Mouse (Mus musculus): Measurements from ENCODE around the gene Naa80.
A peak's percentile ranks its signal among the peaks of the same experiment; 100 is the strongest.

Gene Naa80

GRCm38 (mm10) chr9:107618778-107619545 is 40.3 kb downstream of the Naa80 start:
- DNase-seq (ENCODE audit: low spot score), result no peak

- no peak for DNase-seq (ENCODE audit: low spot score)
Observed at GRCm38 (mm10) chr9:107619546-107619879, 40.8 kb downstream of the Naa80 start.

- DNase-seq (ENCODE audit: low spot score), result no peak
Observed at GRCm38 (mm10) chr9:107620954-107621353, 42.3 kb downstream of the Naa80 start.

- no peak for DNase-seq (ENCODE audit: low spot score)
Observed at GRCm38 (mm10) chr9:107624539-107624938, 45.9 kb downstream of the Naa80 start.

GRCm38 (mm10) chr9:107624951-107625350 is 46.3 kb downstream of the Naa80 start:
- no peak for DNase-seq (ENCODE audit: low spot score)

- no peak for DNase-seq (ENCODE audit: low spot score)
Observed at GRCm38 (mm10) chr9:107625351-107626128, 46.9 kb downstream of the Naa80 start.

- no peak for DNase-seq (ENCODE audit: low spot score)
Observed at GRCm38 (mm10) chr9:107626158-107626843, 47.6 kb downstream of the Naa80 start.

- peak; percentile 88 for DNase-seq (ENCODE audit: low spot score)
Observed at GRCm38 (mm10) chr9:107626844-107627277, 48.2 kb downstream of the Naa80 start.

- no peak for DNase-seq (ENCODE audit: low spot score)
Observed at GRCm38 (mm10) chr9:107627387-107628255, 48.9 kb downstream of the Naa80 start.

- DNase-seq (ENCODE audit: low spot score), result peak; percentile 46
Observed at GRCm38 (mm10) chr9:107628721-107629410, 50.2 kb downstream of the Naa80 start.

GRCm38 (mm10) chr9:107629411-107629730 is 50.7 kb downstream of the Naa80 start:
- DNase-seq (ENCODE audit: low spot score), result no peak

- DNase-seq (ENCODE audit: low spot score), result peak; percentile 32
Observed at GRCm38 (mm10) chr9:107629901-107630425, 51.3 kb downstream of the Naa80 start.

- DNase-seq (ENCODE audit: low spot score), result peak; percentile 54
Observed at GRCm38 (mm10) chr9:107630576-107630975, 51.9 kb downstream of the Naa80 start.

GRCm38 (mm10) chr9:107631311-107631826 is 52.7 kb downstream of the Naa80 start:
- DNase-seq (ENCODE audit: low spot score), result no peak

GRCm38 (mm10) chr9:107631861-107632260 is 53.2 kb downstream of the Naa80 start:
- no peak for DNase-seq (ENCODE audit: low spot score)

- DNase-seq (ENCODE audit: low spot score), result peak; percentile 50
Observed at GRCm38 (mm10) chr9:107632478-107632877, 53.8 kb downstream of the Naa80 start.

GRCm38 (mm10) chr9:107633091-107633660 is 54.5 kb downstream of the Naa80 start:
- peak; percentile 78 for DNase-seq (ENCODE audit: low spot score)
